Mouse (Mus musculus) bone marrow macrophage, adult 2 months (primary cell): ENCODE measurements at regions not wholly inside any gene's neighbourhood (a gene's known extent, or its start where the extent isn't known, plus 50 kb on each side); places are given as distances from the start of the nearest gene placed in this dataset.

Experiments used
- CTCF ChIP-seq: IDR thresholded peaks from 2 replicates; pipeline ENCODE4 v1.5.1; 2012; ENCODE audit warnings: low read depth, mild to moderate bottlenecking, low read length, moderate library complexity
- POLR2A ChIP-seq: IDR thresholded peaks from 2 replicates; pipeline ENCODE4 v1.6.1; 2012; ENCODE audit warnings: mild to moderate bottlenecking, low read depth, low read length, borderline replicate concordance

DNA sequence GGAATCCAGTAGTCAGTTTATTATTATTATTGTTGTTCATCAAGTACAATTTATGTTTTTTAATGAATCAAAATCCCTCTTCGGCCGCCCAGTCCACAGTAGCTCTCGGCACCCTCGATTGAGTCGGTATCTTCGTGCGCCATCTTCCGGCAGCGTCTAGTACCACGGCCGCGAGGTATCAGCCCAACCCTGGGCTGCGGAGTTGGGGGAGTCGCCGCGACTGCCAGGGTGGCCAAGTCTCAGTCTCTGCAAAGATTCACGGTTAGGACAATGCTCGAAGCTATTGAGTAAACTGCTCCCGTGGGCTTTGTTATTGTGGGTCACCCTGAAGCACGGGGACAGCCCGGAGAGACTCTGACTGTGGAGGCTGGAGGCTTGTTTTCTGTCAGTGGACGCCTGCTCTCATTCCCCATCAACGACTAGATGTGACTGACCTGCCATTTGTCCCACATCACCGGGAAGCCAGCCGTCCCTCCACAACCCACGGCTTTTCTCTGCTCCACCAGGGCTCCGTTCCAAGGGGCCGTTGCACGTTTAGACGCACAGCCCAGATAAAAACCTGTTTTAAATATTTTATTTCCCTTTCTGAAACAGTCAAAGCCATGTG lies 789.1 kb upstream of the Car8 start:
- TF ChIP-seq CTCF (peak; percentile 50; the same call in 1 of the 2 replicates), POLR2A (no peak)
